Comparison of ENCODE assay signal across 14 mouse cellular contexts in the genomic region with DNA sequence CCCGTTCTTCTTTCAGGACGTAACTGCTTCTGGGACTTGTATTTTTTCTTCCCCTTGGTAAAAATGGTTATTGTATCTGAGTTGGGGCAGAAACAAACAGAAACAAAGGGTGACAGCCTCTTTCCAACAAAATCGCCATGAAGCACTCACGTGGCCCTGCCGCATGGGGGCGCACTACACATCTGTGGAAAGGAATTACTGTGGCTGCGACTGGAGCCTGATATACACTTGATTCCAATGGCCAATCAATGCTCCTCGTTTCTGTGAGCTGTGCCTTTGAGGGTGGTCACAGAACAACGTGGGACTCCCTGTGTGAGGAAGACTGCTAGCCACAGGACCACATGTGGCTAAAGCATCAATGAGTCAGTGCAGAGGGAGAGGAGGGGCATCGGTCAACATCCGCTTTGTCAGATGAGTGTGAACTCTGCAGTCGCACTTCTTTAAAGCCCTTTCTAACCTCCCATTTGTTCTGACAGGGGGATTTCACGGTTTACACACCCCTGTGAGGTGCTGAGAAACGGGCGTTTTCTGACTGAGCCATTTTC. TPM values are rescaled to one million over a fixed set of nuclear protein-coding genes. Genes with fewer than 3 reads are reported as not detected.
DNase-seq lines count a peak whose midpoint lies in the region; ATAC-seq and TF ChIP-seq lines count a peak whose summit lies in the region.
"Had no signal": no experiment of that assay in that cellular context is flagged by ENCODE, and none has a peak within 500 bp of the region (broad histone marks: within the 10 kb centered on the region; RNA-seq: fewer than 3 reads in every experiment).

No protein-coding gene starts in this region.

- no peaks in the 10 kb centered on the region for H3K27me3 ChIP-seq in forebrain, embryonic 15.5 days
- H3K27me3 ChIP-seq in forebrain, embryonic 11.5 days (ENCODE audit: control insufficient read depth, insufficient read depth, low read length): no peaks in the 10 kb centered on the region
- no peaks in the 10 kb centered on the region for H3K27me3 ChIP-seq in Patski
- H3K27me3 ChIP-seq: CH12.LX; lung, embryonic 15.5 days; midbrain, embryonic 15.5 days had no signal

- in situ Hi-C loops in Patski (cut with MboI; ENCODE audit: low pct_unique_long_range_greater_than_20kb): loop anchor here (10.0 kb wide), 1 partner anchor 606 kb away; no protein-coding TSS in a partner anchor

- no peak for ATAC-seq in forebrain, embryonic 15.5 days (replicated peaks)
- no peak for ATAC-seq in forebrain, embryonic 11.5 days (replicated peaks; ENCODE audit: low FRiP score)
- ATAC-seq in Patski: no peak
- ATAC-seq: midbrain, embryonic 15.5 days had no signal

- H3K9ac ChIP-seq in forebrain, embryonic 15.5 days (replicated peaks): no peak overlapping the region
- no peak overlapping the region for H3K9ac ChIP-seq in forebrain, embryonic 11.5 days (ENCODE audit: low read length)
- H3K9ac ChIP-seq: lung, embryonic 15.5 days; midbrain, embryonic 15.5 days had no signal

- peak overlapping the region; percentile 58 for H3K27ac ChIP-seq in forebrain, embryonic 15.5 days (replicated peaks)
- H3K27ac ChIP-seq in forebrain, embryonic 11.5 days (ENCODE audit: low read depth, low read length): no peak overlapping the region
- H3K27ac ChIP-seq: lung, embryonic 15.5 days; midbrain, embryonic 15.5 days had no signal

- POLR2A ChIA-PET in Patski (lab: Charles Lee): interaction anchor here (1.3 to 4.0 kb wide), 3 partner anchors 24 to 121 kb away, joined by 3 to 28 read pairs (median 6); no protein-coding TSS in a partner anchor

- H3K4me2 ChIP-seq in forebrain, embryonic 15.5 days (replicated peaks): no peak overlapping the region
- H3K4me2 ChIP-seq in forebrain, embryonic 11.5 days (ENCODE audit: low read depth, low read length, severe bottlenecking): no peak overlapping the region
- H3K4me2 ChIP-seq: lung, embryonic 15.5 days; midbrain, embryonic 15.5 days had no signal

- H3K36me3 ChIP-seq in forebrain, embryonic 15.5 days: no peaks in the 10 kb centered on the region
- no peaks in the 10 kb centered on the region for H3K36me3 ChIP-seq in forebrain, embryonic 11.5 days (ENCODE audit: control insufficient read depth, insufficient read depth, low read length)
- H3K36me3 ChIP-seq: lung, embryonic 15.5 days; midbrain, embryonic 15.5 days had no signal

- DNase-seq in forebrain, embryonic 11.5 days (ENCODE audit: low spot score): no peak
- DNase-seq in lung, adult 2 months: no peak
- no peak for DNase-seq in lung, postnatal 10 days
- DNase-seq in Patski (ENCODE audit: low read depth, low spot score): no peak
- peak; percentile 36 to 62 for DNase-seq in natural killer cell, adult 2 months (ENCODE audit: low spot score in 2 of 2)
- DNase-seq in frontal cortex, postnatal 10 days (ENCODE audit: low spot score in 2 of 2): no peak
- DNase-seq in lung, postnatal 25 days (ENCODE audit: low spot score): no peak
- DNase-seq: adrenal gland, postnatal 25 days; cerebellum, postnatal 25 days; kidney, postnatal 10 days had no signal

- CTCF ChIA-PET in Patski (lab: Charles Lee): interaction anchor here (1.0 to 3.9 kb wide), 12 partner anchors 10 to 136 kb away, joined by 3 to 51 read pairs (median 8); no protein-coding TSS in a partner anchor

- TF ChIP-seq POLR2A in lung, adult 2 months (IDR thresholded peaks at IDR 0.05; ENCODE audit: borderline replicate concordance, extremely low read depth, low read depth, low read length): no peak

- H3K4me1 ChIP-seq in forebrain, embryonic 15.5 days: peaks cover 17% of the 10 kb centered on the region; the same call in 1 of the 2 replicates
- H3K4me1 ChIP-seq in forebrain, embryonic 11.5 days (replicated peaks; ENCODE audit: control insufficient read depth, insufficient read depth, low read length): no peaks in the 10 kb centered on the region
- no peaks in the 10 kb centered on the region for H3K4me1 ChIP-seq in lung, adult 2 months (ENCODE audit: control insufficient read depth, insufficient read depth, low read length)
- H3K4me1 ChIP-seq: midbrain, embryonic 15.5 days had no signal

- H3K9me3 ChIP-seq in forebrain, embryonic 15.5 days: no peaks in the 10 kb centered on the region
- no peaks in the 10 kb centered on the region for H3K9me3 ChIP-seq in forebrain, embryonic 11.5 days (ENCODE audit: control insufficient read depth, low read length)
- H3K9me3 ChIP-seq: lung, embryonic 15.5 days; midbrain, embryonic 15.5 days had no signal

- 80% methylated on average over 15 of the region's 15 CpGs for WGBS in forebrain, embryonic 15.5 days
- 78% methylated on average over 15 of the region's 15 CpGs for WGBS in forebrain, embryonic 11.5 days
- 73% methylated on average over 15 of the region's 15 CpGs for WGBS in lung, adult 2 months

- no peak overlapping the region for H3K4me3 ChIP-seq in forebrain, embryonic 15.5 days
- H3K4me3 ChIP-seq in forebrain, embryonic 11.5 days (ENCODE audit: low read depth, low read length): no peak overlapping the region
- H3K4me3 ChIP-seq in lung, adult 2 months (replicated peaks; ENCODE audit: extremely low read depth, low read depth, low read length): no peak overlapping the region
- H3K4me3 ChIP-seq: lung, embryonic 15.5 days; midbrain, embryonic 15.5 days had no signal

- peak; percentile 20; the same call in 1 of the 2 replicates for TF ChIP-seq CTCF in lung, adult 2 months (IDR thresholded peaks at IDR 0.05; ENCODE audit: insufficient read depth, low read length)
- TF ChIP-seq CTCF in Patski (IDR thresholded peaks at IDR 0.05): peak; percentile 66

RNA-seq across cellular contexts. Expression of a gene that starts 39.8 kb away (rescaled TPM):
- 47.8 and 53.5 TPM in 2 replicates for polyA plus RNA-seq in forebrain, embryonic 15.5 days (2015; fragmentation: Nextera tagmentation; extraction: Ambion mirVana)
- polyA plus RNA-seq in forebrain, embryonic 11.5 days (2014; fragmentation: Nextera tagmentation; extraction: Ambion mirVana): 38.3 and 41.8 TPM in 2 replicates
- 4.3 and 6.6 TPM in 2 replicates for polyA plus RNA-seq in lung, adult 2 months (2012; rRNA removed)
- 23.9 TPM for polyA plus RNA-seq in Patski (2021)

RNA-seq across cellular contexts. Expression of a gene that starts 39.9 kb away (rescaled TPM):
- polyA plus RNA-seq in forebrain, embryonic 15.5 days (2015; fragmentation: Nextera tagmentation; extraction: Ambion mirVana): 18.1 and 18.2 TPM in 2 replicates
- 17.3 and 17.6 TPM in 2 replicates for polyA plus RNA-seq in forebrain, embryonic 11.5 days (2014; fragmentation: Nextera tagmentation; extraction: Ambion mirVana)
- polyA plus RNA-seq in lung, adult 2 months (2012; rRNA removed): 28.5 and 30.6 TPM in 2 replicates
- polyA plus RNA-seq in Patski (2021): 24.4 TPM

RNA-seq across cellular contexts. Expression of a gene that starts 58.4 kb away (rescaled TPM):
- polyA plus RNA-seq in forebrain, embryonic 15.5 days (2015; fragmentation: Nextera tagmentation; extraction: Ambion mirVana): 11.3 and 14.7 TPM in 2 replicates
- polyA plus RNA-seq in forebrain, embryonic 11.5 days (2014; fragmentation: Nextera tagmentation; extraction: Ambion mirVana): 4.0 and 4.6 TPM in 2 replicates
- polyA plus RNA-seq in lung, adult 2 months (2012; rRNA removed): 6.1 and 13.9 TPM in 2 replicates
- 380 TPM for polyA plus RNA-seq in Patski (2021)

Comparison
In these comparisons a context has a peak if more than half of its experiments do, and no peak if none do; other contexts are left out.
1. DNase-seq: peak in natural killer cell, adult 2 months (2 of 2); none in forebrain, embryonic 11.5 days (single experiment), lung, adult 2 months (single experiment), lung, postnatal 10 days (single experiment), Patski (single experiment), frontal cortex, postnatal 10 days (0 of 2) and lung, postnatal 25 days (single experiment).
2. RNA of a gene that starts 58.4 kb away (polyA plus RNA-seq): 380 TPM in Patski (single experiment); 11.3 to 14.7 TPM in forebrain, embryonic 15.5 days, 6.1 to 13.9 TPM in lung, adult 2 months and 4.0 to 4.6 TPM in forebrain, embryonic 11.5 days; every median in the first group is over 10 times any median in the second.